Mouse (Mus musculus): ENCODE measurements around the gene Hap1. TPM values are rescaled to one million over a fixed set of nuclear protein-coding genes. Genes with fewer than 3 reads are reported as not detected.
"Not testable (repeated sequence)": the region's sequence is repeated elsewhere in the genome, so short reads cannot be mapped to it uniquely, and the experiment has no call there.

Hap1 gene
- polyA plus RNA-seq, 1 experiment from 2014 or later: 1.5 TPM

- Histone ChIP-seq H3K4me1 (replicated peaks; ENCODE audit: control insufficient read depth, insufficient read depth, low read length) (no peaks in the 10 kb centered on the region), H3K27ac (ENCODE audit: low read depth, low read length) (no peak overlapping the region), H3K4me2 (no peak overlapping the region), H3K36me3 (ENCODE audit: control insufficient read depth, insufficient read depth, low read length) (peaks cover under 1% of the 10 kb centered on the region; the same call in 1 of the 2 replicates), H3K27me3 (replicated peaks; ENCODE audit: control insufficient read depth, insufficient read depth, low read length) (0 out of 2 replicates have a peak, but pooled peaks cover 2% of the 10 kb centered on the region), H3K4me3 (ENCODE audit: low read depth, low read length) (no peak overlapping the region), H3K9me3 (ENCODE audit: control insufficient read depth, low read length) (no peaks in the 10 kb centered on the region), H3K9ac (ENCODE audit: low read depth, low read length) (no peak overlapping the region)
- no peak for DNase-seq (ENCODE audit: low spot score)
- no peak for ATAC-seq (replicated peaks; ENCODE audit: low FRiP score)
- WGBS: 77% methylated on average over 11 of the region's 11 CpGs
Observed at GRCm38 (mm10) chr11:100327316-100327715, 28.6 kb downstream of the Hap1 start.

GRCm38 (mm10) chr11:100325062-100325629 is 30.8 kb downstream of the Hap1 start:
- no peaks in the 10 kb centered on the region for H3K9me3 ChIP-seq (ENCODE audit: control insufficient read depth, low read length)
- H3K36me3 ChIP-seq (ENCODE audit: control insufficient read depth, insufficient read depth, low read length): peaks cover 16% of the 10 kb centered on the region
- no peaks in the 10 kb centered on the region for H3K4me1 ChIP-seq (replicated peaks; ENCODE audit: control insufficient read depth, insufficient read depth, low read length)
- no peak for ATAC-seq (replicated peaks; ENCODE audit: low FRiP score)
- H3K9ac ChIP-seq (ENCODE audit: low read depth, low read length): no peak overlapping the region
- DNase-seq (ENCODE audit: low spot score): no peak
- no peak overlapping the region for H3K27ac ChIP-seq (ENCODE audit: low read depth, low read length)
- no peak overlapping the region for H3K4me3 ChIP-seq (ENCODE audit: low read depth, low read length)
- H3K27me3 ChIP-seq (replicated peaks; ENCODE audit: control insufficient read depth, insufficient read depth, low read length): no peaks in the 10 kb centered on the region
- H3K4me2 ChIP-seq: no peak overlapping the region
- 74% methylated on average over 11 of the region's 11 CpGs for WGBS

- H3K4me2 ChIP-seq: no peak overlapping the region
- H3K27ac ChIP-seq (ENCODE audit: low read depth, low read length): no peak overlapping the region
- WGBS: 15% methylated on average over 3 of the region's 3 CpGs
- H3K27me3 ChIP-seq (replicated peaks; ENCODE audit: control insufficient read depth, insufficient read depth, low read length): no peaks in the 10 kb centered on the region
- H3K4me1 ChIP-seq (replicated peaks; ENCODE audit: control insufficient read depth, insufficient read depth, low read length): no peaks in the 10 kb centered on the region
- peaks cover 16% of the 10 kb centered on the region for H3K36me3 ChIP-seq (ENCODE audit: control insufficient read depth, insufficient read depth, low read length)
- DNase-seq (ENCODE audit: low spot score) (no peak), ATAC-seq (replicated peaks; ENCODE audit: low FRiP score) (no peak)
- H3K4me3 ChIP-seq (ENCODE audit: low read depth, low read length): no peak overlapping the region
- H3K9ac ChIP-seq (ENCODE audit: low read depth, low read length): no peak overlapping the region
- H3K9me3 ChIP-seq (ENCODE audit: control insufficient read depth, low read length): no peaks in the 10 kb centered on the region
Observed at GRCm38 (mm10) chr11:100323578-100323977, 32.4 kb downstream of the Hap1 start.

GRCm38 (mm10) chr11:100322591-100323258 is 33.2 kb downstream of the Hap1 start:
- no peaks in the 10 kb centered on the region for H3K9me3 ChIP-seq (ENCODE audit: control insufficient read depth, low read length)
- H3K4me1 ChIP-seq (replicated peaks; ENCODE audit: control insufficient read depth, insufficient read depth, low read length): peaks cover 6% of the 10 kb centered on the region; the same call in 1 of the 2 replicates
- no peak overlapping the region for H3K4me3 ChIP-seq (ENCODE audit: low read depth, low read length)
- no peak overlapping the region for H3K4me2 ChIP-seq
- H3K27ac ChIP-seq (ENCODE audit: low read depth, low read length): no peak overlapping the region
- DNase-seq (ENCODE audit: low spot score) (no peak), ATAC-seq (replicated peaks; ENCODE audit: low FRiP score) (no peak)
- H3K36me3 ChIP-seq (ENCODE audit: control insufficient read depth, insufficient read depth, low read length): peaks cover 16% of the 10 kb centered on the region
- WGBS: 63% methylated on average over 3 of the region's 3 CpGs
- H3K27me3 ChIP-seq (replicated peaks; ENCODE audit: control insufficient read depth, insufficient read depth, low read length): no peaks in the 10 kb centered on the region
- H3K9ac ChIP-seq (ENCODE audit: low read depth, low read length): no peak overlapping the region

DNA sequence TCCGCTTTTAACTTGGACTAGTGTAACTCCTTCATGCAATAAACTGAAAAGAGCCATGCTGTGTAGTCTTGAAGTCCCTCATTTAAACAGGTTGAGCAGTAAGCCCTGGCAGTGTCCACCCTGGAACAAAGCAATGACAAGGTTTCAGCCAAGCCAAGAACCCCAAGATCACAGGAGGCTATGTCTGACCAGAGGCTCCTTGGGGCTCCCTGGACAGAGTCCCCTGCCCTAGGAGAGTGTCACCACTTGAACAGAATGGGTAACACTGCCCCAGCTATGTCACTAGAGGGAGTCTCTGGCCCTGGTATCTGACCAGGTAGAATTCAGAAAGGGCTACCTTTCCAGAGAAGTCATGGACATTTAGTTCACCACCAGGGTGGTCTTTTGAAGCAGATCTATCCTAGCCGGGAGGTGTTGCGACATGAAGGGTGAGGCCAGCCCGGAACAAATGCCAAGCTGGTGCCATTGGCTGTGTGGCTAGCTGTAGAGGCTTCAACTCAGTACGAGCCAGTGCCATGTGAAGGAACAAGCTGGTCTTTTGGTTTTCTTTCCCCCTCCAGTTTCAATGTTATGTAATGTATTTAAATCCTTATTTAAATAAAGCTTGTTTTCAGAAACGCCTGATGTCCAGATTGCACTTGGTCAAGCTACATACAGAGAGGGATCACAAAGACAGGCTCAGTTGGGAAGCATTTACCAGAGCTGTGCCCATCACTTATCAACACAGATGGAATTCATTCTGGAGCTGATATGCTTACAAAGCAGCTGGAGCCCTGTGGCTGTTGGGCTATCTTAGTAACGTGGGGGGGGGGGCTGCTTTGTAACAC is 34.2 kb downstream of the Hap1 start:
- H3K9me3 ChIP-seq (ENCODE audit: control insufficient read depth, low read length); H3K27me3 ChIP-seq (replicated peaks; ENCODE audit: control insufficient read depth, insufficient read depth, low read length); H3K4me1 ChIP-seq (replicated peaks; ENCODE audit: control insufficient read depth, insufficient read depth, low read length); DNase-seq (ENCODE audit: low spot score); ATAC-seq (replicated peaks; ENCODE audit: low FRiP score): not testable (repeated sequence)
- Histone ChIP-seq H3K9ac (ENCODE audit: low read depth, low read length) (0 out of 2 replicates have a peak overlapping the region, but pooled peaks have one; percentile 20), H3K27ac (ENCODE audit: low read depth, low read length) (peak overlapping the region; percentile 45; the same call in 1 of the 2 replicates), H3K4me2 (peak overlapping the region; percentile 89), H3K4me3 (ENCODE audit: low read depth, low read length) (peak overlapping the region; percentile 17; the same call in 1 of the 2 replicates), H3K36me3 (ENCODE audit: control insufficient read depth, insufficient read depth, low read length) (peaks cover 16% of the 10 kb centered on the region)
- 74% methylated on average over 7 of the region's 7 CpGs for WGBS

- H3K9me3 ChIP-seq (ENCODE audit: control insufficient read depth, low read length); DNase-seq (ENCODE audit: low spot score); ATAC-seq (replicated peaks; ENCODE audit: low FRiP score); H3K27me3 ChIP-seq (replicated peaks; ENCODE audit: control insufficient read depth, insufficient read depth, low read length); H3K4me1 ChIP-seq (replicated peaks; ENCODE audit: control insufficient read depth, insufficient read depth, low read length): not testable (repeated sequence)
- H3K27ac ChIP-seq (ENCODE audit: low read depth, low read length): peak overlapping the region; percentile 94
- H3K4me2 ChIP-seq: peak overlapping the region; percentile 89
- peak overlapping the region; percentile 69 for H3K4me3 ChIP-seq (ENCODE audit: low read depth, low read length)
- H3K36me3 ChIP-seq (ENCODE audit: control insufficient read depth, insufficient read depth, low read length): peaks cover 16% of the 10 kb centered on the region
- H3K9ac ChIP-seq (ENCODE audit: low read depth, low read length): peak overlapping the region; percentile 93
- 12% methylated on average over 11 of the region's 11 CpGs for WGBS
Observed at GRCm38 (mm10) chr11:100320701-100321410, 35.1 kb downstream of the Hap1 start.

DNA sequence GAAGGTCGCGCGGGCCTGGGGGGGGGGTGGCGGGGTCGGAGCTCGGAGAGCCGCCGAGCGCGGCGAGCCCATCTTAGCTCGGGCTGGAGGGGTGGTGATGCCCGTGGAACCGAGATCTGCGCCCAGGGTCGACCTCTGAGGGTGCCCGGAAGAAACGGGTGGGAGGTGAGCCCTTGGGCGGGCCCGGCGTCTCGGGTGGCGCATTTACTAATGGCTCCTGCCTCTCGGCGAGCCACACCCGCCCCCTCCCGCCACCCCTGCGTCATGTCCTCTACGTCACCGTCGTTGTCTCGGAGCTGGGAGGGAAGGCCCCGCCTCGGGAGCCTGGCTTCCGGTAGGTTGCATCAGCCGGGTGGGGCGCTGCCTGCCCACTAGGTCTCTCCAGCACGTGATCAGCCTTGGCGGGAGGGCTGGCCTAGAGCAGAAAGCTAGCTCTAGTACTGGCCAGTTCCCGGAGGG is 35.7 kb downstream of the Hap1 start:
- peaks cover 8% of the 10 kb centered on the region; the same call in 1 of the 2 replicates for H3K4me1 ChIP-seq (replicated peaks; ENCODE audit: control insufficient read depth, insufficient read depth, low read length)
- H3K27me3 ChIP-seq (replicated peaks; ENCODE audit: control insufficient read depth, insufficient read depth, low read length): no peaks in the 10 kb centered on the region
- DNase-seq (ENCODE audit: low spot score) (peak; percentile 97), ATAC-seq (replicated peaks; ENCODE audit: low FRiP score) (peak; percentile 83)
- no peaks in the 10 kb centered on the region for H3K9me3 ChIP-seq (ENCODE audit: control insufficient read depth, low read length)
- H3K9ac ChIP-seq (ENCODE audit: low read depth, low read length): peak overlapping the region; percentile 93
- H3K4me3 ChIP-seq (ENCODE audit: low read depth, low read length): peak overlapping the region; percentile 69
- peak overlapping the region; percentile 89 for H3K4me2 ChIP-seq
- 1% methylated on average over 38 of the region's 40 CpGs for WGBS
- H3K27ac ChIP-seq (ENCODE audit: low read depth, low read length): peak overlapping the region; percentile 94
- peaks cover 16% of the 10 kb centered on the region for H3K36me3 ChIP-seq (ENCODE audit: control insufficient read depth, insufficient read depth, low read length)

Data from liver, embryonic 11.5 days (tissue).